Mouse (Mus musculus) liver, embryonic 16.5 days (tissue): Measurements from ENCODE around the gene Ogfrl1. TPM values are rescaled to one million over a fixed set of nuclear protein-coding genes. Genes with fewer than 3 reads are reported as not detected.

Source experiments
- ATAC-seq: fragments of 200-750 bp; cut with Nextera tagmentation; 2 replicates; pipeline ENCODE4 v1.8.0; 2017; ENCODE audit warnings: low read depth, mild to moderate bottlenecking, moderate number of reproducible peaks, moderate library complexity
- H3K27ac ChIP-seq: fragments of 300-500 bp; sonication (generic); 2 replicates; pipeline ENCODE4 v1.5.1; 2014; ENCODE audit warnings: mild to moderate bottlenecking, low read length
- H3K27me3 ChIP-seq: fragments of 300-500 bp; sonication (generic); 2 replicates; pipeline ENCODE4 v1.6.1; 2014; ENCODE audit warnings: low read depth, low read length, mixed read lengths; ENCODE audit not compliant: control insufficient read depth, insufficient read depth
- H3K36me3 ChIP-seq: fragments of 300-500 bp; sonication (generic); 2 replicates; pipeline ENCODE4 v1.6.1; 2014; ENCODE audit warnings: mild to moderate bottlenecking; ENCODE audit not compliant: control insufficient read depth, insufficient read depth
- H3K4me1 ChIP-seq: fragments of 300-500 bp; sonication (generic); 2 replicates; pipeline ENCODE4 v1.6.1; 2014; ENCODE audit warnings: low read depth, low read length, mixed read lengths; ENCODE audit not compliant: control insufficient read depth
- H3K4me2 ChIP-seq: fragments of 300-500 bp; sonication (generic); 2 replicates; pipeline ENCODE4 v1.6.1; 2014; ENCODE audit warnings: low read depth, low read length, mixed read lengths
- H3K4me3 ChIP-seq: fragments of 300-500 bp; sonication (generic); 2 replicates; pipeline ENCODE4 v1.5.1; 2014; ENCODE audit warnings: low read depth, mild to moderate bottlenecking, low read length
- H3K9ac ChIP-seq: fragments of 300-500 bp; sonication (generic); 2 replicates; pipeline ENCODE4 v1.6.1; 2014; ENCODE audit warnings: low read depth, low read length
- H3K9me3 ChIP-seq: fragments of 300-500 bp; sonication (generic); replicated peaks from 2 replicates; pipeline ENCODE4 v1.6.1; 2016; ENCODE audit warnings: low read length; ENCODE audit not compliant: control insufficient read depth
- WGBS: fragments of 180-500 bp; shearing (Covaris S2); extraction: QIAGEN DNeasy Blood & Tissue Kit; methylation state at CpG from one replicate; pipeline ENCODE4 v1.1.7; 2014; ENCODE audit not compliant: insufficient replicate concordance; 5-methylcytosine and 5-hydroxymethylcytosine counted together
- polyA plus RNA-seq: library from polyadenylated mRNA; unstranded; fragments of >200 nt; fragmentation: Nextera tagmentation; extraction: Ambion mirVana; gene quantifications from 2 replicates; pipeline ENCODE4 v1.2.1, GENCODE M21; 2015

Ogfrl1 gene
- polyA plus RNA-seq, 1 experiment from 2014 or later: 7.3 TPM

DNA sequence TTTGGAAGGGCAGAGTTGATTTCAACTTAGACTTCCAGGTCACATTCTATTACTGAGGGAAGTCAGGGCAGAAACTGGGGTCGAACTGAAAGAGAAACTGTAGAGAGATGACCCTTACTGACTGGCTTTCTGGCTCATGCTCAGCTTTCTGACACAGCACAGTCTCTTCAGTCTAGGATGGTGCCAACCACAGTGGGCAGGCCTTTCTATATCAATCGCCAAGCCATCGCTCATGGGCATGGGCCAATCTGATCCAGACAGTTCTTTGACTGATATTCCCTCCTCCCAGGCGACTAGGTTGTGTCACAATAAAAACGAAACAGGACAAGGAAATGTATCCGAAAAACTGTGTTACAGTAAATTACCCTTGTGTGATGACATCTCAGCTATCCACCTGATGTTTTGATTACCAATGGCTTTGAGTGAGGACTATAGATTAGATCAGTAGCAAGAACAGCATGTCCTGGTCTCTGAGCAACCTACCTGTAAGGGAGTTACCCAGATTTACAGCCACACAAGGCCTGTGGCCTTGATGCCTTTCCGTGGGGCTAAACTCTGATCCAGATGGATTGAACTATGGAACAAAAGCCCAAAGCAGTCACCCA lies 76.9 kb downstream of the Ogfrl1 start:
- no peaks in the 10 kb centered on the region for H3K27me3 ChIP-seq
- H3K4me3 ChIP-seq: no peak overlapping the region
- no peaks in the 10 kb centered on the region for H3K9me3 ChIP-seq
- no peak overlapping the region for H3K27ac ChIP-seq
- H3K4me1 ChIP-seq: no peaks in the 10 kb centered on the region
- ATAC-seq: no peak
- 70% methylated on average over 7 of the region's 7 CpGs for WGBS
- H3K36me3 ChIP-seq: no peaks in the 10 kb centered on the region
- no peak overlapping the region for H3K4me2 ChIP-seq
- no peak overlapping the region for H3K9ac ChIP-seq
